Comparison of ENCODE assay signal across 21 mouse cellular contexts in genomic region chr3:86959088-86959487, GRCm38 (mm10). TPM values are rescaled to one million over a fixed set of nuclear protein-coding genes. Genes with fewer than 3 reads are reported as not detected.
DNase-seq lines count a peak whose midpoint lies in the region; ATAC-seq and TF ChIP-seq lines count a peak whose summit lies in the region.
"Had no signal": no experiment of that assay in that cellular context is flagged by ENCODE, and none has a peak within 500 bp of the region (broad histone marks: within the 10 kb centered on the region; RNA-seq: fewer than 3 reads in every experiment).

No protein-coding gene starts in this region.

- no peaks in the 10 kb centered on the region for H3K27me3 ChIP-seq in megakaryocyte, embryonic 14.5 days (replicated peaks)
- H3K27me3 ChIP-seq in thymus, adult 2 months (ENCODE audit: control insufficient read depth, insufficient read depth, low read length): no peaks in the 10 kb centered on the region
- H3K27me3 ChIP-seq: embryonic facial prominence, embryonic 12.5 days; forebrain, embryonic 13.5 days; forebrain, embryonic 15.5 days had no signal

- no peak overlapping the region for H3K27ac ChIP-seq in thymus, adult 2 months (ENCODE audit: control insufficient read depth, insufficient read depth, low read length)
- H3K27ac ChIP-seq: embryonic facial prominence, embryonic 10.5 days; embryonic facial prominence, embryonic 12.5 days; forebrain, embryonic 13.5 days; forebrain, embryonic 15.5 days had no signal

- no peaks in the 10 kb centered on the region for H3K9me3 ChIP-seq in megakaryocyte, embryonic 14.5 days
- H3K9me3 ChIP-seq: embryonic facial prominence, embryonic 10.5 days; embryonic facial prominence, embryonic 12.5 days; forebrain, embryonic 15.5 days had no signal

- peak; percentile 14 for DNase-seq in thymus, postnatal 0 days (ENCODE audit: low spot score)
- no peak for DNase-seq in thymus, adult 2 months
- no peak for DNase-seq in lung, postnatal 36 days
- no peak for DNase-seq in kidney, adult 11 months
- DNase-seq: adrenal gland, adult 8-10 months; adrenal gland, postnatal 14 days; adrenal gland, postnatal 36 days; cerebellum, adult 11-12 months; cerebellum, adult 2 months; cerebellum, adult 9-10 months; cerebellum, postnatal 10 days; cerebellum, postnatal 25 days had no signal

- TF ChIP-seq POLR2A in thymus, adult 2 months (IDR thresholded peaks at IDR 0.05; ENCODE audit: control insufficient read depth, extremely low read depth, insufficient read depth, low read length, poor library complexity): no peak

- H3K4me1 ChIP-seq in megakaryocyte, embryonic 14.5 days: peaks cover 18% of the 10 kb centered on the region
- peaks cover 15% of the 10 kb centered on the region for H3K4me1 ChIP-seq in thymus, adult 2 months (replicated peaks; ENCODE audit: control insufficient read depth, insufficient read depth, low read length)
- H3K4me1 ChIP-seq: embryonic facial prominence, embryonic 12.5 days; forebrain, embryonic 13.5 days; forebrain, embryonic 15.5 days had no signal

- no peaks in the 10 kb centered on the region for H3K36me3 ChIP-seq in megakaryocyte, embryonic 14.5 days (replicated peaks; ENCODE audit: low read length)
- no peaks in the 10 kb centered on the region for H3K36me3 ChIP-seq in thymus, adult 2 months (ENCODE audit: control insufficient read depth, insufficient read depth, low read length)
- H3K36me3 ChIP-seq: embryonic facial prominence, embryonic 10.5 days; embryonic facial prominence, embryonic 12.5 days; forebrain, embryonic 15.5 days had no signal

- no peak for TF ChIP-seq CTCF in thymus, adult 2 months (IDR thresholded peaks at IDR 0.05; ENCODE audit: borderline replicate concordance, control insufficient read depth, extremely low read depth, insufficient read depth, low read length, poor library complexity)

- ATAC-seq in megakaryocyte, adult 5-6 weeks (ENCODE audit: poor library complexity, severe bottlenecking): no peak
- ATAC-seq in megakaryocyte progenitor cell, adult 5-6 weeks (replicated peaks; ENCODE audit: poor library complexity): peak; percentile 50; the same call in 1 of the 2 replicates
- ATAC-seq: activated CD4-positive, CD25-positive, alpha-beta regulatory T cell, adult 4 months; CD4-positive, CD25-positive, alpha-beta regulatory T cell, adult 4 months; forebrain, embryonic 13.5 days; forebrain, embryonic 15.5 days had no signal

- WGBS in thymus, adult 2 months: 48% methylated on average over 7 of the region's 7 CpGs

- peak overlapping the region; percentile 46 for H3K4me3 ChIP-seq in megakaryocyte, embryonic 14.5 days (replicated peaks)
- no peak overlapping the region for H3K4me3 ChIP-seq in thymus, adult 2 months (ENCODE audit: control insufficient read depth, insufficient read depth, low read length)
- H3K4me3 ChIP-seq: embryonic facial prominence, embryonic 10.5 days; embryonic facial prominence, embryonic 12.5 days; forebrain, embryonic 13.5 days; forebrain, embryonic 15.5 days had no signal

RNA-seq across cellular contexts. Expression of gene Dclk2, which starts 38.4 kb away (rescaled TPM):
- polyA plus RNA-seq in megakaryocyte, embryonic 14.5 days (2012; ENCODE audit: insufficient read depth, low replicate concordance): 4.5 and 5.5 TPM in 2 replicates
- 0.14 and 0.33 TPM in 2 replicates for total RNA-seq in megakaryocyte, adult 5-6 weeks (2015)
- 0.04 and 0.40 TPM in 2 replicates for total RNA-seq in megakaryocyte, adult 5-6 weeks (2017)
- polyA plus RNA-seq in thymus, postnatal 0 days (2015; fragmentation: Nextera tagmentation; extraction: Ambion mirVana): 12.2 and 15.5 TPM in 2 replicates
- 55.5 and 65.8 TPM in 2 replicates for polyA plus RNA-seq in thymus, adult 2 months (2012; rRNA removed)
- total RNA-seq in megakaryocyte progenitor cell, adult 5-6 weeks (2015): 0.44 and 1.4 TPM in 2 replicates
- 0.62 and 1.6 TPM in 2 replicates for total RNA-seq in megakaryocyte progenitor cell, adult 5-6 weeks (2017)

RNA-seq across cellular contexts. Expression of gene Cd1d1, which starts 40.2 kb away (rescaled TPM):
- polyA plus RNA-seq in megakaryocyte, embryonic 14.5 days (2012; ENCODE audit: insufficient read depth, low replicate concordance): 0.87 TPM in 1 of 2 replicates, not detected in the other
- total RNA-seq in megakaryocyte, adult 5-6 weeks (2015): 15.3 and 27.2 TPM in 2 replicates
- total RNA-seq in megakaryocyte, adult 5-6 weeks (2017): 16.5 and 18.5 TPM in 2 replicates
- 53.7 and 69.0 TPM in 2 replicates for polyA plus RNA-seq in thymus, postnatal 0 days (2015; fragmentation: Nextera tagmentation; extraction: Ambion mirVana)
- 84.9 and 85.5 TPM in 2 replicates for polyA plus RNA-seq in thymus, adult 2 months (2012; rRNA removed)
- total RNA-seq in megakaryocyte progenitor cell, adult 5-6 weeks (2015): 36.5 and 40.8 TPM in 2 replicates
- 20.7 and 23.7 TPM in 2 replicates for total RNA-seq in megakaryocyte progenitor cell, adult 5-6 weeks (2017)

Comparison
In these comparisons a context has a peak if more than half of its experiments do, and no peak if none do; other contexts are left out.
1. RNA of gene Cd1d1, which starts 40.2 kb away (polyA plus RNA-seq): 84.9 to 85.5 TPM in thymus, adult 2 months and 53.7 to 69.0 TPM in thymus, postnatal 0 days; 0.87 TPM in megakaryocyte, embryonic 14.5 days; every median in the first group is over 10 times any median in the second.